Mouse (Mus musculus) forebrain, embryonic 14.5 days (tissue): ENCODE results near the gene Gm31371. TPM values are rescaled to one million over a fixed set of nuclear protein-coding genes. Genes with fewer than 3 reads are reported as not detected.
"Not testable (repeated sequence)": the region's sequence is repeated elsewhere in the genome, so short reads cannot be mapped to it uniquely, and the experiment has no call there.

Experiments used
- ATAC-seq: fragments of 200-750 bp; cut with Nextera tagmentation; 2 replicates; pipeline ENCODE4 v1.8.0; 2017; ENCODE audit warnings: mild to moderate bottlenecking, moderate library complexity
- DNase-seq: peaks from one replicate; pipeline ENCODE4 v3.0.0-alpha.2; 2015; ENCODE audit warnings: low spot score
- H3K27ac ChIP-seq: fragments of 300-500 bp; sonication (generic); 2 replicates; pipeline ENCODE4 v1.5.1; 2014; ENCODE audit warnings: low read depth, mild to moderate bottlenecking, control low read depth, low read length, moderate library complexity
- H3K27me3 ChIP-seq: fragments of 300-500 bp; sonication (generic); replicated peaks from 2 replicates; pipeline ENCODE4 v1.6.1; 2014; ENCODE audit warnings: low read length, control low read depth, mixed read lengths; ENCODE audit not compliant: control insufficient read depth, insufficient read depth
- H3K36me3 ChIP-seq: fragments of 300-500 bp; sonication (generic); 2 replicates; pipeline ENCODE4 v1.6.1; 2014; ENCODE audit warnings: low read length, control low read depth; ENCODE audit not compliant: control insufficient read depth, insufficient read depth
- H3K4me1 ChIP-seq: fragments of 300-500 bp; sonication (generic); 2 replicates; pipeline ENCODE4 v1.6.1; 2014; ENCODE audit warnings: antibody characterized with exemption, low read length, control low read depth; ENCODE audit not compliant: control insufficient read depth, insufficient read depth
- H3K4me2 ChIP-seq: fragments of 300-500 bp; sonication (generic); 2 replicates; pipeline ENCODE4 v1.6.1; 2014; ENCODE audit warnings: mild to moderate bottlenecking, control low read depth, low read length
- H3K4me3 ChIP-seq: fragments of 300-500 bp; sonication (generic); 2 replicates; pipeline ENCODE4 v1.5.1; 2014; ENCODE audit warnings: low read depth, low read length, control low read depth
- H3K9ac ChIP-seq: fragments of 300-500 bp; sonication (generic); 2 replicates; pipeline ENCODE4 v1.6.1; 2014; ENCODE audit warnings: mild to moderate bottlenecking, low read length, control low read depth, moderate library complexity
- H3K9me3 ChIP-seq: fragments of 300-500 bp; sonication (generic); replicated peaks from 2 replicates; pipeline ENCODE4 v1.6.1; 2016; ENCODE audit warnings: low read length, control low read depth, mixed read lengths; ENCODE audit not compliant: control insufficient read depth
- WGBS: fragments of 180-500 bp; shearing (Covaris S2); extraction: QIAGEN DNeasy Blood & Tissue Kit; methylation state at CpG from one replicate; pipeline ENCODE4 v1.1.7; 2014; 5-methylcytosine and 5-hydroxymethylcytosine counted together
- polyA plus RNA-seq: library from polyadenylated mRNA; unstranded; fragments of >200 nt; fragmentation: Nextera tagmentation; extraction: Ambion mirVana; gene quantifications from 2 replicates; pipeline ENCODE4 v1.2.1, GENCODE M21; 2014

Gm31371 gene
- polyA plus RNA-seq, result not detected in 2 replicates

- DNase-seq, result not testable (repeated sequence)
Observed at GRCm38 (mm10) chr8:19903092-19903491, at the start of gene Gm31371. Gene Gm31371, plus strand, starts transcription at chr8:19903392.

GRCm38 (mm10) chr8:19906425-19907055 lies 3.3 kb downstream of the Gm31371 start:
- H3K9ac ChIP-seq, H3K4me1 ChIP-seq, H3K36me3 ChIP-seq, DNase-seq, H3K27me3 ChIP-seq, H3K4me3 ChIP-seq, ATAC-seq, H3K4me2 ChIP-seq, H3K27ac ChIP-seq, H3K9me3 ChIP-seq: not testable (repeated sequence)
- 90% methylated on average over 7 of the region's 8 CpGs for WGBS

More at GRCm38 (mm10) chr8:19903092-19903491, at the start of gene Gm31371:
- H3K27ac ChIP-seq, H3K9ac ChIP-seq, ATAC-seq, H3K9me3 ChIP-seq, H3K36me3 ChIP-seq, H3K4me2 ChIP-seq, H3K4me3 ChIP-seq, H3K4me1 ChIP-seq, H3K27me3 ChIP-seq: not testable (repeated sequence)
- 86% methylated on average over 2 of the region's 4 CpGs for WGBS

- ATAC-seq, H3K4me3 ChIP-seq, DNase-seq, H3K27me3 ChIP-seq, H3K9me3 ChIP-seq, H3K4me1 ChIP-seq, H3K4me2 ChIP-seq, H3K9ac ChIP-seq, H3K36me3 ChIP-seq, H3K27ac ChIP-seq: not testable (repeated sequence)
- WGBS, result 85% methylated on average over 4 of the region's 6 CpGs
Observed at GRCm38 (mm10) chr8:19908841-19909321, 5.7 kb downstream of the Gm31371 start.

GRCm38 (mm10) chr8:19919086-19919485 lies 15.9 kb downstream of the Gm31371 start:
- H3K27ac ChIP-seq, H3K4me3 ChIP-seq, DNase-seq, H3K27me3 ChIP-seq, H3K36me3 ChIP-seq, ATAC-seq, H3K9ac ChIP-seq, H3K4me1 ChIP-seq, H3K4me2 ChIP-seq, H3K9me3 ChIP-seq: not testable (repeated sequence)
- WGBS, result 92% methylated on average over 2 of the region's 3 CpGs

- not testable (repeated sequence) for H3K9me3 ChIP-seq, DNase-seq, H3K27me3 ChIP-seq, H3K4me3 ChIP-seq, H3K9ac ChIP-seq, H3K27ac ChIP-seq, H3K4me1 ChIP-seq, H3K36me3 ChIP-seq, ATAC-seq, H3K4me2 ChIP-seq
- no CpG with 5 or more reads among the region's 6 CpGs for WGBS
Observed at GRCm38 (mm10) chr8:19934274-19934673, 31.1 kb downstream of the Gm31371 start.

GRCm38 (mm10) chr8:19935541-19936030 lies 32.4 kb downstream of the Gm31371 start:
- not testable (repeated sequence) for H3K27ac ChIP-seq, H3K9ac ChIP-seq, H3K27me3 ChIP-seq, H3K9me3 ChIP-seq, DNase-seq, H3K4me1 ChIP-seq, H3K36me3 ChIP-seq, ATAC-seq, H3K4me3 ChIP-seq, H3K4me2 ChIP-seq
- 71% methylated on average over 1 of the region's 2 CpGs for WGBS

GRCm38 (mm10) chr8:19960935-19961334 lies 57.7 kb downstream of the Gm31371 start:
- no peak for DNase-seq
- no peak for ATAC-seq
- no peak overlapping the region for H3K9ac ChIP-seq
- H3K27ac ChIP-seq, result no peak overlapping the region
- no peaks in the 10 kb centered on the region for H3K27me3 ChIP-seq
- WGBS, result 76% methylated on average over 2 of the region's 2 CpGs
- no peak overlapping the region for H3K4me2 ChIP-seq
- no peaks in the 10 kb centered on the region for H3K36me3 ChIP-seq
- no peak overlapping the region for H3K4me3 ChIP-seq
- no peaks in the 10 kb centered on the region for H3K4me1 ChIP-seq
- no peaks in the 10 kb centered on the region; the same call in 1 of the 2 replicates for H3K9me3 ChIP-seq

- H3K27me3 ChIP-seq, H3K9ac ChIP-seq, H3K4me2 ChIP-seq, H3K27ac ChIP-seq, H3K36me3 ChIP-seq, H3K9me3 ChIP-seq, DNase-seq, H3K4me1 ChIP-seq, ATAC-seq, H3K4me3 ChIP-seq: not testable (repeated sequence)
- WGBS, result 74% methylated on average over 2 of the region's 2 CpGs
Observed at GRCm38 (mm10) chr8:19963766-19964165, 60.6 kb downstream of the Gm31371 start.

GRCm38 (mm10) chr8:19968151-19968550 lies 65.0 kb downstream of the Gm31371 start:
- 56% methylated on average over 2 of the region's 2 CpGs for WGBS
- not testable (repeated sequence) for H3K27ac ChIP-seq, DNase-seq, H3K4me2 ChIP-seq, H3K27me3 ChIP-seq, H3K4me3 ChIP-seq, ATAC-seq, H3K9me3 ChIP-seq, H3K36me3 ChIP-seq, H3K4me1 ChIP-seq, H3K9ac ChIP-seq
